Mouse (Mus musculus) induced T-regulatory cell, adult 2 months (primary cell): ENCODE data around the gene Pbld2.
"Not testable (repeated sequence)": the region's sequence is repeated elsewhere in the genome, so short reads cannot be mapped to it uniquely, and the experiment has no call there.

Source experiments
- DNase-seq: peaks from one replicate; pipeline ENCODE4 v3.0.0-alpha.2; 2012; ENCODE audit warnings: low read depth

Gene Pbld2

GRCm38 (mm10) chr10:63025491-63026011 is 1.4 kb downstream of the Pbld2 start:
- DNase-seq: peak; percentile 59

GRCm38 (mm10) chr10:63026156-63026794 is 2.2 kb downstream of the Pbld2 start:
- no peak for DNase-seq

- DNase-seq: no peak
These were observed 2.7 kb downstream of the Pbld2 start for GRCm38 (mm10) chr10:63026795-63027160.

- DNase-seq: no peak
These were observed 3.5 kb downstream of the Pbld2 start for GRCm38 (mm10) chr10:63027376-63028161.

DNA sequence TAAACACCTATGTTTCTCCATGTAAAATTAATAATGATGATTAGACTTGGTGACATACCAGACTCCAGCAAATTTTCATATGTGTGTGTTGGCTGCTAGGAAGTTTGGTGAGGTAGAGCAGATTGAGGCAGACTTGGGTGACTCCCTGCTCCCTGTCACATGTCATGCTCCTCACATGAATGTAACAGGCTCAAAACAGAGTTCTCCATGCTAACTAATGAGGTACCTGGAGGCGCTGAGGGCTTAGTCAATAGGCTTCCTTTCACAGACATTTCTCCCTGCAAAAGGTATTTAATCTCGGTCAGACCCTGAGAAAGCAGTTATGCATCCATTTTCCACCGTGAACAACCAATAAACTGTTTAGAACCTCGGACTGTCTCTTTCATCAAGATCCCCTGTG is 4.3 kb downstream of the Pbld2 start:
- no peak for DNase-seq

GRCm38 (mm10) chr10:63032267-63032666 is 8.2 kb downstream of the Pbld2 start:
- no peak for DNase-seq

DNA sequence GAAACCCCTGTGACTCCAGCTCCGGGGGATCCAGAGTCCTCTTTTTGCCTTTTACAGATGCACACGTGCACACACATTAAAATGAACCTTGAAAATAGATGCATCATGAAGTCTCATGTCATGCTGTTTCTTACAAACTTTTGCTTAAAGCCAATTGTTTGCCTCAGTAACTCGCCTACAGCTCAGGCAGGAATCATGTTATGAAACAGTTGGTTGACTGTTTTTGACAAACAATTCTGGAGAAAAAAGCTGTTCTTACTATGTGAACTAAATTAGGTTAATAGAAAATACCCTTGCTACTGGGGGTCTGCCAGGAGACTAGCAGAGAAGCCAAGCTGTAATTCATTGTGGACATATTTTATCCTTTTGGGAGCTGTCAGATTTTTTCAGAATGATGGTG is 8.8 kb downstream of the Pbld2 start:
- no peak for DNase-seq

DNA sequence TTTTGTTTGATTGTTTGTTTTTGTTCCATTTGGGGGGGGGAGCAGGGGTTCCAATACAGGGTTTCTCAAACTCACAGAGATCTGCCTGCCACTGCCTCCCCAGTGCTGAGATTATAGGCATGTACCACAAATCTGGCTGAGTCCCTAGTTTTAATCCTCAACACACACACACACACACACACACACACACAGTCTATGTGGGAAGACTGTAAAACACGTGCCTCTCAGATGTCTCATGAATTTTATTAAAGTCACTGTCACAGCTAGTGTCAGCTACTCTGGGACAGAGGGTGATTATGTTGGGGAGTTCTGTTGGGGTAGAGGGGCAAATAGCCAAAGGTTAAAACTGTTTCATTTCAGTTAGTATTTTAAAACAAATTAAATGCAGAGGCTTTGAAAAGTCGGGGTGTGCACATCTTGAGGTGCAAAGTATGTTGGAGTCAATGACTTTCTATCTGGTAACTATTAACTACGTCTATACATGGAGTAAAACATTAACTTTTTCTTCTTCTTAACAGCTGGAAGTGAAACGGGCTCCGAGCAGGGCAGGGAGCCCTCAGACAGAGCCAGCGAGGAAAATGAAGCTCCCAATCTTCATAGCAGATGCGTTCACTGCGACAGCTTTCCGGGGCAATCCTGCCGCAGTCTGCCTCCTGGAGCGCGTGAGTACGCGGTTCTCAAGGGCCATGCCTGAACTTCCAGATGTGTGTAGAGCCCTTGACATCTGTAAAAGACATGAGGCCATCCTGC is 14.6 kb downstream of the Pbld2 start:
- DNase-seq: no peak

DNA sequence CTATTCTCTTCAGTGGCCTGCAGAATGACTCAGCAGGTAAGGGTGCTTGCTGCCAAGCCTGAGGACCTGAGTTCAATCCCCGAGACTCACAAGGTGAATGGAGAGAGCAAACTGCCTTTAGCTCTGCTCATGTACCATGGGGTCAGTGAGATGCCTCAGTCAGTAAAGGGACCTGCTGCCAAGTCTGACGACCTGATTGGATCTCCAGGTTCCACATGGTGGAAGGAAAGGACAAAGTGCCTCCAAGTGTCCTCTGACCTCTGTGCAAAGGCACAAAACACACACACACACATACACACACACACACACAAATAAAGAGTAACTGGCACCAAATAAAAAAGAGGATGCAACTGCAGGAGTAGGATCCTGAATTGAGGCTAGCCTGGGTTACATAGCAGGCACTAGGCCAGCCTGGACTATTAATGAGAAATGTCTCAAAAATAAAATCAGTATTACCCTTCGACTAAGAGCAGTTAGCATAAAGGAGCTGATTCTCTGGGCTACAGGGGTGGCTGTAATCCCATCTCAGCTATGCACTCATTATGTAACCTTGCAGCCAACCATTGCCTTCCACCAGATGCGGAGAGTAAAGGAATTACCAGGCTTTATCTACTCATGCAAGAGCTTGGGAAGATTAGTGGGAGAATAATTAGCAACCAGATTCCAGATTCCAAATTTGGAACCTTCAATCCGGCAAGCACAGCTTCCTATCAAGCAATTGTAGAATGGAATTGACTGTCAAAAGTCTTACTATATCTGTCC is 15.9 kb downstream of the Pbld2 start:
- no peak for DNase-seq

GRCm38 (mm10) chr10:63043154-63043553 is 19.0 kb downstream of the Pbld2 start:
- no peak for DNase-seq

- DNase-seq: no peak
These were observed 23.6 kb downstream of the Pbld2 start for GRCm38 (mm10) chr10:63047751-63048150.

GRCm38 (mm10) chr10:63049106-63049505 is 25.0 kb downstream of the Pbld2 start:
- no peak for DNase-seq

GRCm38 (mm10) chr10:63051267-63051666 is 27.2 kb downstream of the Pbld2 start:
- DNase-seq: no peak

GRCm38 (mm10) chr10:63052011-63052410 is 27.9 kb downstream of the Pbld2 start:
- no peak for DNase-seq

DNA sequence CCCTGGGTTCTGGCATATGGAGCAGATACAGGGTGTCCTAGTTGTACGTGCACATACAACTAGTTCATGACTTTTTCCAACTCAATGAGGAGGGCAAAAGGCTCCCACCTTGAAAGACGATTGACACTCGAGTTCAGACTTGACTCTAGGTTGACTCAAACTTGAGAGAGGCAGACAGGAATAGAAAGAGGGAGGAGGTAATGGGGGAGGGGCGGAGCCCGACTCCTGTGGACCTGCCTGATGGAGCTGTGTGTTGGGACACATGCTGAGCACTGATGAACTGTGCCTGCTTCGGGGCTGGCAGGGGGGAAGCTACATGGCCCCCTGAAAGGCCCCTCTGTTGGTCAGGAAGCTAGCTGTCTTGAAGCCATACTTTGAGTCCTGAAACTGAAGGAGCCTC is 28.9 kb downstream of the Pbld2 start:
- DNase-seq: no peak

- not testable (repeated sequence) for DNase-seq
These were observed 30.0 kb downstream of the Pbld2 start for GRCm38 (mm10) chr10:63054071-63054470.

- DNase-seq: peak; percentile 32
These were observed 30.5 kb downstream of the Pbld2 start for GRCm38 (mm10) chr10:63054586-63054985.

- no peak for DNase-seq
These were observed 33.0 kb downstream of the Pbld2 start for GRCm38 (mm10) chr10:63056966-63057750.

GRCm38 (mm10) chr10:63059862-63060261 is 35.7 kb downstream of the Pbld2 start, which contains the start of gene Pbld1:
Gene Pbld1, plus strand, starts transcription at chr10:63060162.
- DNase-seq: no peak

DNA sequence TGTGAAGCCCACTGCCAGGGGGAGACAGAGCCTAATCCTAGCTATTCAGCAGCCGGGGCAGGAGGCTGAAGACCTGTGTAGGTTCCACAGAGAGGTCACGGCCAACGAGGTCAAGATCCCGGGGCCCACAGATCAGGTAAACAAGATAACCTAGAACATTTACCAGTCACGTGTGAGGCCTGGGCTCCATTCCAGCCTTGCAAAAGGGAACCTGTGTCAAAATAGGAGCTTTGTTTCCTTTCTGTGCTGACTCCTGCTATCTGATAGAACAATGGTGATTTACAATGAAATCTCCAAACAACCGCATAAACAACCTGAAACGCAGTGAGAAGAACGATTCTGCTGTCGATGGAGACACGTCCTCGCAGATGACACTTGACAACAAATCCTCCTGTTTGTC is 36.3 kb downstream of the Pbld2 start:
- no peak for DNase-seq

GRCm38 (mm10) chr10:63061266-63061665 is 37.2 kb downstream of the Pbld2 start:
- DNase-seq: no peak
